Mouse (Mus musculus) v-Abl transformed pro-B cells (cell line): Measurements from ENCODE around the gene Rpl29.

Experiments
- in situ Hi-C, 2 experiments: fragments of 400-800 bp; cut with MboI; formaldehyde crosslinking; loops; one replicate each; pipeline ENCODE4 v1.15.1; 2025; ENCODE audit not compliant: unreplicated experiment in 2 of 2

Gene Rpl29

GRCm38 (mm10) chr9:106466721-106467120 lies 37.5 kb downstream of the Rpl29 start:
- in situ Hi-C loops = loop anchor here in 1 of 2 experiments (25.0 kb wide), 1 partner anchor 629 kb away; the partner anchor contains the start of gene Col6a6

- in situ Hi-C loops = loop anchor here in 1 of 2 experiments (25.0 kb wide), 1 partner anchor 630 kb away; the partner anchor contains the start of gene Col6a6
These were observed 38.5 kb downstream of the Rpl29 start for GRCm38 (mm10) chr9:106467746-106468145.

GRCm38 (mm10) chr9:106469317-106469716 lies 40.1 kb downstream of the Rpl29 start:
- in situ Hi-C loops = loop anchor here in 1 of 2 experiments (25.0 kb wide), 1 partner anchor 632 kb away; the partner anchor contains the start of gene Col6a6

- in situ Hi-C loops = loop anchor here (10.0 to 25.0 kb wide), 2 partner anchors 45 to 632 kb away; partner anchors contain the start of genes Col6a6 (in 1 of the 2) and Rpl29 (in 1 of the 2)
These were observed 40.5 kb downstream of the Rpl29 start for GRCm38 (mm10) chr9:106469776-106470175.

- in situ Hi-C loops = loop anchor here (10.0 to 25.0 kb wide), 2 partner anchors 46 to 634 kb away; partner anchors contain the start of genes Col6a6 (in 1 of the 2) and Rpl29 (in 1 of the 2)
These were observed 41.9 kb downstream of the Rpl29 start for GRCm38 (mm10) chr9:106470991-106471750.

GRCm38 (mm10) chr9:106471892-106472291 lies 42.6 kb downstream of the Rpl29 start:
- in situ Hi-C loops = loop anchor here (10.0 to 25.0 kb wide), 2 partner anchors 47 to 635 kb away; partner anchors contain the start of genes Col6a6 (in 1 of the 2) and Rpl29 (in 1 of the 2)

- in situ Hi-C loops = loop anchor here (10.0 to 25.0 kb wide), 2 partner anchors 48 to 635 kb away; partner anchors contain the start of genes Col6a6 (in 1 of the 2) and Rpl29 (in 1 of the 2)
These were observed 43.1 kb downstream of the Rpl29 start for GRCm38 (mm10) chr9:106472321-106472720.

- in situ Hi-C loops = loop anchor here (10.0 to 25.0 kb wide), 2 partner anchors 48 to 636 kb away; partner anchors contain the start of genes Col6a6 (in 1 of the 2) and Rpl29 (in 1 of the 2)
These were observed 44.0 kb downstream of the Rpl29 start for GRCm38 (mm10) chr9:106473081-106473752.

GRCm38 (mm10) chr9:106473753-106474105 lies 44.5 kb downstream of the Rpl29 start:
- in situ Hi-C loops = loop anchor here (10.0 to 25.0 kb wide), 2 partner anchors 49 to 636 kb away; partner anchors contain the start of genes Col6a6 (in 1 of the 2) and Rpl29 (in 1 of the 2)

GRCm38 (mm10) chr9:106474456-106474855 lies 45.2 kb downstream of the Rpl29 start:
- in situ Hi-C loops = loop anchor here (10.0 to 25.0 kb wide), 2 partner anchors 50 to 637 kb away; partner anchors contain the start of genes Col6a6 (in 1 of the 2) and Rpl29 (in 1 of the 2)

GRCm38 (mm10) chr9:106475046-106475445 lies 45.8 kb downstream of the Rpl29 start:
- in situ Hi-C loops = loop anchor here (5.0 to 10.0 kb wide), 2 partner anchors 50 to 258 kb away; partner anchors contain the start of gene Rpl29 (in 1 of the 2)

GRCm38 (mm10) chr9:106475663-106476001 lies 46.4 kb downstream of the Rpl29 start, which contains the start of gene Rrp9:
Rrp9 (plus strand) TSS chr9:106475963.
- in situ Hi-C loops = loop anchor here (5.0 to 10.0 kb wide), 2 partner anchors 51 to 258 kb away; partner anchors contain the start of gene Rpl29 (in 1 of the 2)

GRCm38 (mm10) chr9:106476002-106476923 lies 47.0 kb downstream of the Rpl29 start:
- in situ Hi-C loops = loop anchor here (5.0 to 10.0 kb wide), 2 partner anchors 51 to 259 kb away; partner anchors contain the start of gene Rpl29 (in 1 of the 2)

GRCm38 (mm10) chr9:106476924-106477484 lies 47.8 kb downstream of the Rpl29 start, which contains the start of gene Parp3:
Parp3 (minus strand) TSS chr9:106476949.
- in situ Hi-C loops = loop anchor here (5.0 to 10.0 kb wide), 2 partner anchors 52 to 260 kb away; partner anchors contain the start of gene Rpl29 (in 1 of the 2)

- in situ Hi-C loops = loop anchor here (5.0 to 10.0 kb wide), 2 partner anchors 53 to 260 kb away; partner anchors contain the start of gene Rpl29 (in 1 of the 2)
These were observed 48.4 kb downstream of the Rpl29 start for GRCm38 (mm10) chr9:106477649-106478048.

- in situ Hi-C loops = loop anchor here (5.0 to 10.0 kb wide), 2 partner anchors 53 to 261 kb away; partner anchors contain the start of gene Rpl29 (in 1 of the 2)
These were observed 48.8 kb downstream of the Rpl29 start for GRCm38 (mm10) chr9:106478101-106478500.

- in situ Hi-C loops = no loop called here
These were observed 51.3 kb downstream of the Rpl29 start for GRCm38 (mm10) chr9:106480541-106480940.

- in situ Hi-C loops = no loop called here
These were observed 51.8 kb downstream of the Rpl29 start for GRCm38 (mm10) chr9:106481075-106481474.
